Mouse (Mus musculus) kidney, postnatal 4 days (tissue): ENCODE results near the gene Cacna1d.
A peak's percentile ranks its signal among the peaks of the same experiment; 100 is the strongest.

ENCODE experiments used
- DNase-seq, 2 experiments: peaks; one replicate each; pipeline ENCODE4 v3.0.0; 2021; ENCODE audit warnings: mixed read lengths in 2 of 2

The Cacna1d gene

GRCm38 (mm10) chr14:30491342-30491741 is at the start of gene Cacna1d:
Gene Cacna1d (minus strand): TSS chr14:30491455.
- no peak for DNase-seq

GRCm38 (mm10) chr14:30533780-30534450 is 42.7 kb upstream of the Cacna1d start:
- DNase-seq: peak in 1 of 2 experiments; percentile 35

DNA sequence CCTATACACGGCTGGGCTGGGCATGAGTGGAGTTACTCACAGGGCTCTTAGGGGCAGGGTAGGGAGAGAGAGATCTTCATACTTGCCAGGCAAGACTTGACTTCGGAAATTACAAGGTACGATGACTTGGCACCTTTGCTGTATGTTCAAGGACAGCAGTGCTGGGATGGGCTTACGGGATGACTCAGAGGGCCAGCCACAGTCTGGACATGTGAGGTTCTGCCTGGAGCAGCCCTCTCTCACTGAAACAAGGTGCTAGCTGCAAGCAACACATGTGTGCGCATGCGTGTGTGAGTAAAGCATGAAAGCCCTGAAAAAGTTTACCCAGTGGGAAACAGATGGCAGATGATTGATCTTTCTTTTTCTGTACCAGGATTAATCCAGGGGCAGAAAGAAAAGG is 40.6 kb upstream of the Cacna1d start:
- no peak for DNase-seq

- no peak for DNase-seq
These were observed 40.2 kb upstream of the Cacna1d start for GRCm38 (mm10) chr14:30531431-30531830.

- peak; percentile 70 to 84 for DNase-seq
These were observed 39.5 kb upstream of the Cacna1d start for GRCm38 (mm10) chr14:30530726-30531269.

DNA sequence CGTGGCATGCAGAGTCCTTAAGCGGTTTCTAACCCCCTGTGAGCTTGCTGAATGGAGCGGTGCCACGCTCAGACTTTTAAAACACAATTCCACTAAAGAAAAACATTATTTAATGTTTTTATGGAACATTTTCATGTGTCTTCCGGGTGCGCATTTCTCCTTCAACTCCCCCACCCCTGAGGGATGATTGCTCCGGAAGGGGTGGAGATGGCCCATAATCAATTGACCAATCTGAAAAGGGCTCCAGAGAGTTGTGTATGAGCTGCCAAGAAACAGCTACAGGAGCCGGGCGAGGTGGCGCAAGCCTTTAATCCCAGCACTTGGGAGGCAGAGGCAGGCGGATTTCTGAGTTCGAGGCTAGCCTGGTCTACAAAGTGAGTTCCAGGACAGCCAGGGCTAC is 38.2 kb upstream of the Cacna1d start:
- DNase-seq: no peak

GRCm38 (mm10) chr14:30528961-30529360 is 37.7 kb upstream of the Cacna1d start:
- DNase-seq: no peak

DNA sequence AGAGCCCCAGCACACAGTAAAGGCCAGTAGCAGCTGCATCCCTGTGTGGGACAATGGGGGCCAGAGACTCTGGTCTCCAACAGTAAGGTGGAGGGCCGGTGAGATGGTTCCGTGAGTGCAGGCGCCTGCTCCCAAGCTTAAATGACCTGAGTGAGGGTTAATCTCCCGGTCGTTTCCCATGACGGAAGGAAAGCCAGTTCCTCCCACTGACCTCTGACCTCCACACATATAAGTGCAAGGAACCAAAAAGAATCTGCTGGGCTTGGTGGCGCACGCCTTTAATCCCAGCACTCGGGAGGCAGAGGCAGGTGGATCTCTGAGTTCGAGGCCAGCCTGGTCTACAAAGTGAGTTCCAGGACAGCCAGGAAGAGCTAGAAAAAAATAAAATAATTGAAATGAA is 37.1 kb upstream of the Cacna1d start:
- no peak for DNase-seq

GRCm38 (mm10) chr14:30523356-30523755 is 32.1 kb upstream of the Cacna1d start:
- DNase-seq: no peak

GRCm38 (mm10) chr14:30519323-30519722 is 28.1 kb upstream of the Cacna1d start:
- DNase-seq: no peak

DNA sequence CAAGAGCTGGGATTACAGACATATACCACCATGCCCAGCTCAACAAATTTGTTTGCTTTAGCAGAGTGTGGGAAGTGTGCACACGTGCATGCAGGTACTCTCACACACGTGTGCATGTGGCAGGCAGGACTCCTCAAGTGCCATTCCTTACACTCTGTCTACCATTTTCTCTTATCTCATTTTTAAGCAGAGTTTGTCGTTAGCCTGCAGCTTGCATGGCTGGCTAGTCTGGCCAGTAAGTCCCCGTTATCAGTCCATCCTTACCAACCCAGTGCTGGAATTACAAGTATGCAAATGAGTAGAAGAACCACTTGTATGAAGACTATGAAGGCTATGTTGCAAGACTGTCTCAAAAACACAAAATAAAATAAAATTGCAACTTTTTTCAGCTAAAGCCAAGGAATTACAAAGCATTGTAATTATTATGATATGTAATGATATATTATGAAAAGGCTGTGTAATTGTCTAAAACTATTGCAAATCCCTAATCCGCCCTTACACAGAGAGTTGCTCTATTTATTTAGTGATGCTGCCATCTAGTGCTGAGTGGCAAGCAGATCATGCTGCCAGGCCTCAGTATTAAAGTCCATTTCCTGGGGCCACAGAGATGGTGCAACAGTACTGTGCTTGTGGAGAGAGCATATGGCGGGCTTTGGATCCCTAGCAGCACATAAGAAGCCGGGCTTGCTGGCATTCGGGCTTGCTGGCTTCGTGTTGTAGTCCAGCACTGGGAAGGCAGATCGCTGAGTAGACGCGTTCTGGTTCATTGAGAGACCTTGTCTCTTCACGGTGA is 24.9 kb upstream of the Cacna1d start:
- peak in 1 of 2 experiments; percentile 20 for DNase-seq

GRCm38 (mm10) chr14:30512896-30513295 is 21.6 kb upstream of the Cacna1d start:
- DNase-seq: no peak

DNA sequence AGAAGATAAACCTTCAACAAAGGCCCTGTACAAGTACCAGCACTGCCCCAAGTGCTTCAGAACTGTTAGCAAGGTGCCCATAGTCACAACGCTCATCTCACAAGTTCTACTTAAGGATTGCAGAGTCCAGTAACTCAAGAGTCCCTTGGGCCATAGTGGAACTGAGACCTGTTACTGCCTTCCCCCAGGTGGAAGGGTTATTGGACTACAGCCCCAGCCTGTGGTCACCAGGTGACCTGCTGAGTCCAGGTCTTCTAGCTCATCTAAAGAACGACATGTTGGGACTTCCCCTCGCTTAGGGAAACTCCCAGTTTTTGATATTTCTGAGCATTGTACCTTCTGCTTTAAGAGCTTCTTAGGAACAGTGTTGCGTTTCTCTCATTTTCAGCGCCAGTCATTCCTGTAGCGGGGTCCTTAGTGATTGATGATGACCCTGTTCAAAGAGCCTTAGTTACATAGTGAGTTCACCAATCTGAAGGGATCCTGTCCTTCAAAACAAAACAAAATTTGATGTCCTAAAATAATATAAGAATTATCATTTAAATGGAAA is 19.0 kb upstream of the Cacna1d start:
- DNase-seq: no peak

- no peak for DNase-seq
These were observed 13.7 kb upstream of the Cacna1d start for GRCm38 (mm10) chr14:30504990-30505389.

GRCm38 (mm10) chr14:30498202-30498601 is 6.9 kb upstream of the Cacna1d start:
- DNase-seq: no peak

GRCm38 (mm10) chr14:30494998-30495397 is 3.7 kb upstream of the Cacna1d start:
- DNase-seq: no peak

DNA sequence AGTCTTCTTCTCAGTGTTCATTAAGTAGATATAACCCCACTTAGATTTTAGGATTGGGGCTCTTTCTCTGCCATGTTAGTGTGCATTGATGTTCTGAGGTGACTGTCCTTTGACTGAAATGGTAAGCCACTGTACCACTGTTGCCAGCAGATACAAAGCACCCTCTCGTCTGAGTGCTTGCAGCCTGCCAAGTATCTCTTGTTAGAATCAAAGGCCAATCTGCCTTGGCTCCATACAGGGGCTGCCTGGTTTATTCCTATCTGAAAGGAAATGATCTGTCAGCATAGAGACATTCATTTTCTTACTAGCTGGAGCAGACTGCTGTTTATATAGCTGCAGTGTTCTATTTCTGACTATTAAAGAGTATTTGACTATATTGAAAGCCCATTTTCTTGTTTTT is 2.0 kb upstream of the Cacna1d start:
- DNase-seq: no peak

DNA sequence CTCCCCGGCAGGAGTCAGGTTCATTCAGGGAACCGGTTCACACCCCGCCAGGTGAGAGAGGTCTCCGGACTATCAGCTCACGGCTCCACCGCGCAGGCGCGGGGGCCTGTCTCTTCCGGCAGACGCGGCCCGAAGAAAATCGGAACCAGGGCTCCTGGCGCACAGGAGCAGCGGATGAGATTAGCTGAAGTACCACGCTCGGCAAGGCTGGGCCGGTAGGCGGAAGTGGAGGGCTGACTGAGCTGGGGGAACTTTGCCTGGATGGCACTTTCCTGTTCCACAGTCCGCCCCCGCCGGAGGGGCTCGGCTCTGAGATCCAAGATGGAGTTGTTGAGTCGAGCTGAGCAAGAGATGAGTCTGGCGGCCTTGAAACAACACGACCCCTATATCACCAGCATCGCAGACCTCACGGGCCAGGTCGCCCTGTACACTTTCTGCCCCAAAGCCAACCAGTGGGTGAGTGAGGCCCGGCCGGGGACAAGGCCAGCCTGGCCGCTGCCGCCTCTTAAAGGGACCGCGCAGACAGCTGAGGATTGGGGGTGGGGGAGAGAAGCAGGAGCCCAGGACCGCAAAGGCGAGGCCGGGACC is 11.8 kb downstream of the Cacna1d start, which contains the start of gene Dcp1a:
TSS of gene Dcp1a (plus strand) at position 175 of the 588 bp plus-strand sequence.
- DNase-seq: peak; percentile 95 to 97

DNA sequence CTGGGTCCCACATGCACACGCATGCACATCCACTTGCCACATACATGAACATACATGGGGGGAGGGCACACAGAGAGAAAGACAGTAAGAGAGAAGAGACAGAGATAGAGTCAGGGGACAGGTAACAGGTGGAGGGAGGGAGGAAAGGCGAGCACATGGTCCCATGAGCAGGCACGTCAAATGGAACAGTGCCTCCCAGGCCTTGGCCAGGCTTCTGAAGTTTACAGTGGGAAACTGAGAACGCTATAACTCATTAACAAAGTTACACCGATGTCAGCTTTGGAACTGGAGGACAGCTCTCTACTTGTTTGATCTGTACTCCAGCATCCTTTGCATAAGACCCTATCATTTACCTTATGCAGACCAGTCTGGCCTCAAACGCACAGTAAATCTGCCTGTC is 16.8 kb downstream of the Cacna1d start:
- peak in 1 of 2 experiments; percentile 17 for DNase-seq

GRCm38 (mm10) chr14:30473605-30474004 is 17.6 kb downstream of the Cacna1d start:
- no peak for DNase-seq

GRCm38 (mm10) chr14:30463312-30463711 is 27.9 kb downstream of the Cacna1d start:
- DNase-seq: no peak

DNA sequence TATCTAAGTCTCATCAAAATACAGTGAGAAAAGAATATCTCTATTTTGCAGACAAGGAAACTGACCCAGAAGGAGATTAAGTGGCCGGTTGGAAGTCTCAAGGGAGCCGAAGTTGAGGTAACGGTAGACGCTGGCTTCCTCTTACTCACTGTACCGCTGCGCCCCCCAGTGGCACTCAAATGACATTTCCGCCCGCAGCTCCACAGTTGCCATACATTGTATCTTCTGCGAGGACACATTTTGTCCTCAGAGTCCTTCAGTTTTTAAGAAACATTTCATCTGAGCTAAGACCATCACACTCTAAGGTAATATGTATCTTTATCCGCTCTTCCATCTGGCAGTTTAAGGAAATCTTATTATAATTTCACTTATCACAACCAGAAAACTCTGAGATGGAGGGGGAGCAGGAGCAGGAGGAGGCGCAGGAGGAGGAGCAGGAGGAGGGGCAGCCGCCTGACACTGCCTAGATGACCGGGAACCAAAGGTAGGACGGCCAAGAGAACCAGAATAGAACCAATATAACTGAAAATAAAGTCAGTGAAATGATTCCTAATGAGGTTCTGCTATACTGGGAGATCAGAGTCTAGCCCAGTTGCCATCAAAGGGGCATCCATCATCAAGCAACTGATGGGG is 31.2 kb downstream of the Cacna1d start:
- peak; percentile 87 to 89 for DNase-seq

- DNase-seq: peak in 1 of 2 experiments; percentile 19
These were observed 32.4 kb downstream of the Cacna1d start for GRCm38 (mm10) chr14:30458820-30459219.
